Mouse (Mus musculus) spleen, postnatal 4 days (tissue): ENCODE results near the gene Kcnk3.
A peak's percentile ranks its signal among the peaks of the same experiment; 100 is the strongest.

Experiments used
- DNase-seq, 2 experiments: peaks; one replicate each; pipeline ENCODE4 v3.0.0; 2022; ENCODE audit warnings: low spot score in 2 of 2

Kcnk3 gene

DNA sequence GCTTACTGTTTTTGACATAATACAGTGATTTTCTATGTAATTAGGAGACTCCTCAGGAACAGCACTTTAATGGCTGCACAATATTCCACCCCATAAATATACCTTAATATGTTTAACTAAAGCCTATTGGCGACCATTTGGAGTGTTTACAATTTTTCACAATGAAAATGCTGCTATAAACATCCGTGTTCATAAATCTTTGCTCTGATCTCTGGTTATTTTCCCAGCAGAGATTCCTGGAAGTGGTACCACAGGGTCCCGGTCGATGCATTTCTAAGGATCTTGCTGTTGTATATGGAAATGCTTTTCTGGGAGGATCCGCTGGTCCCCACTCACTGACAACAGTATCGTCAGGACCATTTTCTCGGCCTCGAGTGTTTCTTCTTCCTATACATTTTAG lies 25.3 kb downstream of the Kcnk3 start:
- DNase-seq: no peak

DNA sequence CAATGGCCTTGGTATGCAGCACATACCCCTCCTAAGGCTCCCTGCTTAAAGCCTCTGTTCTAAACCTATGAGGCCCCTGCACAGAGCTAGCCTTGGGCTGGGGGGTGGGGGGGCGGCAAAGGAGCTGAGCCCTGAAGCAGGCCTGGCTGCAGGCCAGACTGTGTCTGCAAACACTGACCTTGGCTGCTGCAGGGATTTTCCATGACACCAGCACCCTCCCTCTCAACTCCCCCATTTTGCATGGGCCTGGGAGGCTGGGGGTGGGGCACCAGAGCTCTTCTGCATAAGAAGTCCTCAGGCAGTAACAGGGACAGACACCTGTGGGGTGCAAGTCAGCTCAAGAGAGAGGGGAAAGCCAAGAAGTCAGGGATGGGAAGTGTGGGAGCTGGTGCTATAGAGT lies 26.3 kb downstream of the Kcnk3 start:
- DNase-seq: no peak

DNA sequence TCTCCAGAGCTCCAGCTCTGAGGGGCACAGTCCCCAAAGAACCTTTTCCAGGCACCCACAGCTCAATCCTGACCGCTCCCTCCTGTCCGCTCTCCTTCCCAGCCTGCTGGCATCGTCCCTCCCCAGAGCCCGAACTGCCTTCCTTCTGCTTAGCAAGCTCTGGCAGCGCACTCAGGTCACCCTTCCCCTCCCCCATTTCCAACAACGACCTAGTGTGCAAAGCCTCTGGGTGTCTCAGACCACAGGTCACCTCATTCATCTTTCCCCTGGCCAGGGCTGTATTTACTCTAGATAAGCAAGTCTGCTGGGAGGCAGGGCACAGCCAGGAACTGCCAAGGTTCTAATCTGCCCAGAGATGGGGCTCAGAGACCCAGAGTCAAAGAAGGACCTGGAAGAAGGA lies 27.4 kb downstream of the Kcnk3 start:
- DNase-seq: no peak

DNA sequence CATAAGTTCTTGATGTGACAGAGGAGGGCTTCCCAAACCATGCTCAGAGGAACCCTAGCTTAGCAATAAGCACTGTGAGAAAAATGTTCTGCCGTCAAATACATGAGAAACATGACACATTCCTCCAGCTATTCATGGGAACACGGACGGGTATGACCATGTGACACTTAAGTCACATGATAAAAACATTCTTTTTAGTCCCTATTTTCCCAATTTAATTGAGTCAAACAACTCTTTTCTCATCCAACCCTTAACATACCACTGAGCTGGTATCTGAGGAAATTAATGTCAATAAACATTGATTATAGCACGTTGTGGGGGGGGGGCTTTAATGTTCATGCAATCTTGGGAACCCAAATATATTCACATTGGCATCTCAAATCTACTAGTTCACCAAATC lies 27.8 kb downstream of the Kcnk3 start:
- no peak for DNase-seq

DNA sequence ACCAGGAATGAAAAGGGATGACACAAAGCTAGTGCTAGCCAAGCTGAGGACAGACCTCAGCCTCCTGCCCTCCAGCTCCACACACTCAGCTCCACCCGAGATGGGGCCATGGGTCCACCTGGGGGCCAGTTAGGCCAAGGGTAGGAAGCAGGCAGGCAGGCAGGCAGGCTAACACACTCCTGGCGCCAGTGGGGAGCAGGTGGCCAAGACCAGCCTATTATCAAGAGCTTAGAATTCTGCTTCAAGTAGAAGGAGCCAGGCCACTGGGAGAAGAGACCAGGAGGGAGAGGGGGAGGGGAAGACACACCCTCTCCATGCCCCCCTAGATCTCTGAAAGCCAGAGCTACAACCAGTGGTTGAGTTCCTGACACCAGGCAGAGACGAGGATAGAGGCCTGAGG lies 28.7 kb downstream of the Kcnk3 start:
- no peak for DNase-seq

DNA sequence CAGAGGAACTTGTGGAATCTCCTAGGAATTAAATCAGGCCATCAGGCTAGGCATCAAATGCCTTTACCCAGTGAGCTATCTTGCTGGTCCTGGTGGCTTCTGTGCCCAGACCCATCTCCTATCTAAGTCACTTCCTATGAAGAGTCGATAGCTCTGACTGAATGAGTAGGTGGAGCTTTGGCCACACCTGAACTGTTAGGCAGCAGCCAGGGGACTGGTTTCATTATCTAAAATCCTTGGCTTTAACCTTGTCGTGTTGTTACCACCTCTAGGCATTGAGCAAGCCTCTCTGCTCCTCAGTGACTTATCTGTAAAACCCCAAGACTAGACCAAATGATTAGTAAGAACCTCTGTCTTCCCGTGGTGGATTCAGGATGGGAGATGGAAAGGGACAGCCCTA lies 29.4 kb downstream of the Kcnk3 start:
- DNase-seq: no peak

DNA sequence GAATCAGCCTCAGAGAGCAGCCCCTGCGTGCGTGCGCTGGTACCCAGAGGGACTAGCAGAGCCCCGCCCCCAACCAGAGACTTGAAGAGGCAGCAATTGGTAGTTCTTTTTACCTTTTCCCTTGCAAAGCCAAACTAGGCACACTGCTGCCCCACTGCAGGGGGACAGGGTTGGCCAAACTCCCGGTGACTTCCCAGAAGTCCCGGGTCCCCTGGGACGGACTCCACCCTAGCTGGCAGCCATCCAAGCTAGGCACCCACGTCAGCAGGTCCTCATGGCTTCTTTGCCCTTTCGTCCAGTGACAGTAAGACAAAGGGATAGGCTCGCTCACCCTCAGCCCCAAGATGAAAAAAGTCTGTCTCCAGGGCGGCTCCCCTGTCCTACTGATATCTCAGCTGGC lies 29.9 kb downstream of the Kcnk3 start:
- no peak for DNase-seq

DNA sequence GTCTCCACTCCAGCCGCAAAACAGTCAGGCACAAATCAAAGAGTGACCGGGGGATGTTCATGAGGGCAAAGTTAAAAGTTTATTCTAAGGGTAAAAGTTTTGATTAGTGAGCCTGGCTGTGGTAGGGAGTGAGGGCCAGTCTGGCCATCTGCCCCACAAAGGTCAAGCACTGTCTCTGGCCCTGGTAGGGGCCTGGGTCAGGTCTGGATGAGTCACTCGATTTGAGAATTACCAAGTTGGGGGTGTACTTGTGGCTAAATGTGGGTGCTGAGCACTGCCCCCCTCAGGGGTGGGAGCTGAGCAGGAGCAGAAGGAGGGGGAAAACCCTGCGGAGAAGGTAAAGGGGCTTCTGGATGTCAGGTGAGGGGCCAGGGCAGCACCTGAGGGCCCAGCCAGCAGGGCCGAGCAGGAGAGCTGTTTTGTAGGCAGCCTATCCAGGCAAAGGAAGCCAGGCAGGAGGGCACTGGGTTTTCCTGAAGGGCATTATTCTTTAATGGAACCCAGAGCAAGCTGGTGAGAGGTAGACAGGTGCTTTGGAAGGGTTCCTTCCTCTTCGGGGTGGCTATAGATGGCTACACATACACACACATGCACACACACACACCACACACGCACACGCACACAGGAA lies 30.5 kb downstream of the Kcnk3 start:
- DNase-seq: no peak

DNA sequence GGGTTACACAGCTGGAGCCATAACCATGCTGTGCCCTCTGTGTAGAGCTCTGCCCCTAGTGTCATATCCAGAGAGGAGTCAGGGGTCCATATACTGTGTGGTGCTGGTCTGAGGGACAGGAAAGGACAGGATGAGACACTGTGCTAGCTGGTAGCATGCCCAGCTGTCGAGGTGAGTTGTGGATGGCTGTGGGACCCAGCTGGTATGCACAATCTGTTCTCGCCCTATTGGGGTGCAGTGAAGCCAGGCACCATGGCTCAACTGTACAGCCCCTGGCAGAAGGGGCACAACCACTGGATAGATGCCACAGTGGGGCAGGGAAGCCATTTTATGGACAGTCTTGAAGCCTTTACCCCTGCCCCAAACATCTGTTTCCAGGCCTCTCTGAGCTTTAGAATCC lies 31.2 kb downstream of the Kcnk3 start:
- no peak for DNase-seq

DNA sequence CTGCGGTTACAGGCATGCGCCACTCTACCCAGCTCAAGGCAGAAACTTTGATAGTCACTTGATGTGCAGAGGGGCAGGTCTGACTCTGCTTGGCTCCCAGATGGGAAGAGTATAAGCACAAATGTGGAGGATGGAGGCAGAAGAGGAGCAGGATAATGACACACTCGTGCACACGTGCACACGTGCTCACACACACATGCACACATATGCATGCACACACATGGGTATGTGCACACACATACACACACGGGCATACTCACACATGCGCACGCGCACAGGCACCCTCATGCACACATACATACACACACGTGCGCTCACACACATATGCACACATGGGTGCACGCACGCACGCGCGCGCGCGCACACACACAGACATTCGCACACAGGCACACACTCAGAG lies 32.6 kb downstream of the Kcnk3 start:
- DNase-seq: no peak

DNA sequence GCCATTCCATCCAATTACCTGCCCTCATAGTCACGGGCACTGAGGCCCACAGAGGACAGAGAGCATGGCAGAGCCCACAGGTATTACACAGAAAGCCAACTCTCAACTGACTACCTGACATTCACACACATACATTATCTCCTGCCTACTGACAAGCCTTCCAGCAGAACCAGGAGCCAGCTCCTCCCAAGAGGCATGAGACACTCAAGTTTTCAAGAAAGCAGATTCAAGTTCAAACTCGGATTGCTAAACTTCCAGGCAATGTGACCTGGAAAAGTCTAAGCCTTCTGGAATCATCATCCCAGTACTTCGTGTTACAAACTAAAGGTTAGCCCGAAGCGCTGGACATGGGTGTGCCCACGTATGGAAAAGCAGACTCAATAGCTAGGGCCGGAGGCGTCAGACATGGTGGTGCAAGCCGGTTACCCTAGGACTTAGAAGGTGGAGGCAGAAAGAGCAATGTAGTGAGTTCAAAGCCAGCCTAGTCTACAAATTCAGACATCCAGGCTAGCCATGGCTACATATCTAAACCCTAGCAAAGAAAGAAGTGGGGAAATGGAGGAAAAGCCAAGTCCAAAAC lies 33.3 kb downstream of the Kcnk3 start:
- DNase-seq: no peak

DNA sequence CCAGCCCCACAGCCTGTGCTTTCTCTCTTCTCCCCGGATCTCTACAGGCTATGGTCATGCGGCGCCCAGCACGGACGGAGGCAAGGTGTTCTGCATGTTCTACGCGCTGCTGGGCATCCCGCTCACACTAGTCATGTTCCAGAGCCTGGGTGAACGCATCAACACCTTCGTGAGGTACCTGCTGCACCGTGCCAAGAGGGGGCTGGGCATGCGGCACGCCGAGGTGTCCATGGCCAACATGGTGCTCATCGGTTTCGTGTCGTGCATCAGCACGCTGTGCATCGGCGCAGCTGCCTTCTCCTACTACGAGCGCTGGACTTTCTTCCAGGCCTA lies 33.8 kb downstream of the Kcnk3 start:
- no peak for DNase-seq

DNA sequence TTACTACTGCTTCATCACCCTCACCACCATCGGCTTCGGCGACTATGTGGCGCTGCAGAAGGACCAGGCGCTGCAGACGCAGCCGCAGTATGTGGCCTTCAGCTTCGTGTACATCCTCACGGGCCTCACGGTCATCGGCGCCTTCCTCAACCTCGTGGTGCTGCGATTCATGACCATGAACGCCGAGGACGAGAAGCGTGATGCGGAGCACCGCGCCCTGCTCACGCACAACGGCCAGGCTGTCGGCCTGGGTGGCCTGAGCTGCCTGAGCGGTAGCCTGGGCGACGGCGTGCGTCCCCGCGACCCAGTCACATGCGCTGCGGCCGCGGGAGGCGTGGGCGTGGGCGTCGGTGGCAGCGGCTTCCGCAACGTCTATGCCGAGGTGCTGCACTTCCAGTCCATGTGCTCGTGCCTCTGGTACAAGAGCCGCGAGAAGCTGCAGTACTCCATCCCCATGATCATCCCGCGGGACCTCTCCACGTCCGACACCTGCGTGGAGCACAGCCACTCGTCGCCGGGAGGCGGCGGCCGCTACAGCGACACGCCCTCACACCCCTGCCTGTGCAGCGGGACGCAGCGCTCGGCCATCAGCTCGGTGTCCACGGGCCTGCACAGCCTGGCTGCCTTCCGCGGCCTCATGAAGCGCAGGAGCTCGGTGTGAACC lies 34.3 kb downstream of the Kcnk3 start:
- DNase-seq: peak; percentile 29 to 71

DNA sequence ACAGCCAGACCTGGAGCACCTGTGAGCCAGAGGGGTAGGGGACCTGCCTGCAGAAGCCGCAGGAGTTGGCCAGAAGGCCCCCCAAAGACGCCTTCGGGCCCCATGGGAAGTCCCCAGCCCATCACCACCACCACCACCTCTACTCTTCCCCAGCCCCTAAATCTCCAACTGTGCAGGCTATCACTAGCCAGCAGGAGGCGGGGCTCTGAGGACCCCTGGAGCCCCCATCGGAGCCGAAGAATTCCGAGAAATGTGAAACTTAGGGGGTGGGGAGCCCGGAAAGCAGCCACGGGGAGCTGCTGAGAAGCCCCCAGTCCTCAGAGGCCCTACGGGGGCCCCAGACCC lies 34.8 kb downstream of the Kcnk3 start:
- DNase-seq: no peak

DNA sequence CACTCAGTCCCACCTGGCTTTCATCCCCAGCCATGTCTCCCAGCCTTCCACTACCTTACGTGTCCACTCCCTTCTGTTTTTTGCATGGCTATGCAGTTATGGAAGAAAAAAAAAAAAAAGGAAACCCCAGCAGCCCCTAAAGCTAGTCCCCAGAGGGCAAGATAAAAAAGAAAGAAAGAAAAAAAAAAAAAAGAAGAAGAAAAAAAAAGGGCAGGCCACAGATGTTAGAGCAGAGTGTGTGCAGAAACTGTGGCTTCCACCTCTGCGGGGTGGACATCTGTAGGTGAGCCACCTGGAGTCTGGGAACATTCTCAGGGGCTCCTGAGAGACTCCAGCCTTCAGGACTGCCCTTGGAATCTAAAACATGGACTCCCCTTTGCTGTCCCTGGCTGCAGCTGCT lies 35.4 kb downstream of the Kcnk3 start:
- DNase-seq: no peak

DNA sequence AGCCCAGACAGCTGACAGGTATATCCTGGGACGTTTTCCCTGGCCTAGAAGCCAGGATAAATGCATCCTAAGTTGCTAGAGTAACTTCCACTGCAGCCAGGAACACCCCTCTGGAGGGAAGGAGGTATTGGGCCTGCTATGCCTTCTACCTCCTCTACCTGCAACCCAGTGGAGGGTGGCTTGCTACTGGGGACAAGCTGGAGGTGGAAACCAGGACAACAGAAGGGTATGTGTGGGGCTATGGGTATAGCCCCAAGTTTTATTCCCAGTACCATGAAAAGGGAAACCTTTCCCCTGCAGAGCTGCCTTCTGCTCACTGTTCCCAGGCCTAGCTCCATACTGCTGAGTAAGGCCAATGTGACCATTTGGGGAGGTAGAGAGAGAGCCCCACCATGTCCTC lies 36.3 kb downstream of the Kcnk3 start:
- no peak for DNase-seq

DNA sequence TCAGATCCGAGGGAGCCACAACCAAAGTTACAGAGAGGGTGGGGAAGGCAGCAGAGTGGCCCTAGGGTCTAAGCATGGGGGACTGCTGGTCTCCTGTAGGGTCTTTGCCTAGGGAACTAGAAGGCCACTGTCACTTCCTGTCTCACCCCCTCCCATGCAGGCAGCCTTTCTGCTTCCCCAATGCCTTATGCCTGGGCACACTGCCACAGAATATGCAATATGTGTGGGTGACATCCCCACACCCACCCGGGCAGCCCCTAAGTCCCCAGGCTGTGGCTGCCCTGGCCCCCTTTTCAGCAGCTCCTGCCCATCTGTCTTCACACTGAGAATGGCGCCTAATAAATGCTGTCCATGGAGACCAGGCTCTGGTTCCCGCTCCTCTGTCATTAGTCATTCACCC lies 36.9 kb downstream of the Kcnk3 start:
- DNase-seq: no peak

DNA sequence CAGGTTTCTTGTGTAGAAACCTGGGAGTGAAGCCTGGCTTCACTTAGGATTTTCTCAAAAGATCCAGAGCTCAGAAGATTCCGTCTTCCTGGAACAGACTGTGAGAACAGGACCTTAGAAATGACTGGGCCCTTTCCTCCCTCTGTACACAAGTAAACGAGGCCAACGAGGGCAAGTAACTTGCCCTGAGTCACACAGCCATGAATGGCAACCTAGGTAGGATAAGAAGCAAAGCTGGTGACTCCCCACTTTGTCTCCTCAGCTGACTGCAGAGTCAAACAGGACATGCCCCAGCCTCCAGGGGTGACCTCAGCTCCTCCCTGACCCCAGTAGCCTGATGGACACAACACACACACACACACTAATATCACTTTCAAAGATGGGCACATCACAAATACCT lies 37.4 kb downstream of the Kcnk3 start:
- DNase-seq: no peak

DNA sequence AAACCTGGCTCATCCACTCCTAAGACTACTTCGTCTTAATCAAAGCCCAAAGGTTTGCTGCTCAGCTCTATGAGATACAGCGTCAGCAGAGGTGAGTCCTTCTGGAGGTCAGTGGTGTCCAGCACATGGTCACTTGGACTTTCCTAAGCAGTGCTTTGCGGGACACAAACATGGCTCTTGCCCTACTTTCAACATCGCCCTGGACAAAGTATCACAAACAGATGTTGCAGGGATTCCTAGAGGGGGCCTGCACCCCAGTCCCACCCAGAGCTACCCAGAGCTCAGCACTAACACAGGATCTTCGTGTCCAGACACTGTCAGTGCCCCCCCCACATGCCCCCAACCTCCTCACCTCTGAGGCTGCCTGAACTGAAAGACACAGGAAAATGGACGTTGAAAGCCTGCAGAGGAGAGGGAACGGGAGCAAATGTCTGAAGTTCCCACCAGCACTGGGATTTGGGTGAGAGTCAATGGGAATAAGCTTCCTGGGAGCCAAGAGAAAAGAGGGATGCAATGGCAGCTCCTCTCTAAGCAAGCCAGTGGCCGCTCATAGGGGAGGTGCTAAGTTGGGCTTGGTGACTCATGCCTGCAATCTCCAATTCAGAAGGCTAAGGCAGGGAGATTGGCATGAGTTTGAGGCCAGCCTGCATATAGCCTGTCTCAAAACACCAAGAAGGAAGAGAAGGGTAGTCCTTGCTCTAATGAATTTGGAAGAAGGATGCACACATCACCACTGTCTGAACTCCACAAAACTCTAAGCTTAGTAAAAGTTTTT lies 38.5 kb downstream of the Kcnk3 start:
- no peak for DNase-seq

DNA sequence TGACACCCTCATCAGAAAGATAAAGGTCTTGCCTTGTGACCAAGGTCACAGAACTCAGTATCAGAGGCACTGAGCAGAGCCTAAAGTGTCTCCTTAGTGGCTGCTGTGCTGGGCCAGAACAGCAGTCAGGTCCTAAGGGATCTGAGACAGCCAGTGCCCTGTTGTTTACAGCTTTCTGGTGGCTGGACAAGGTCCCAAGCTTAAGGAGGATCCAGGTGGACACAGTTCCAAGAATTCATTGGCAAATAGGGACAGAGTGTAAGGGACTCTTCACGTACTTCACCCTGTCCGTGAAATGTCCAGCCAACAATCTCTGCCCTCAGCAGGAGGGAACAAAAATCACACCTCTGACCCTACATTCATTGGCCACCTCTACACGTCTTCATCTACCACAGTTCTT lies 40.5 kb downstream of the Kcnk3 start:
- DNase-seq: no peak

DNA sequence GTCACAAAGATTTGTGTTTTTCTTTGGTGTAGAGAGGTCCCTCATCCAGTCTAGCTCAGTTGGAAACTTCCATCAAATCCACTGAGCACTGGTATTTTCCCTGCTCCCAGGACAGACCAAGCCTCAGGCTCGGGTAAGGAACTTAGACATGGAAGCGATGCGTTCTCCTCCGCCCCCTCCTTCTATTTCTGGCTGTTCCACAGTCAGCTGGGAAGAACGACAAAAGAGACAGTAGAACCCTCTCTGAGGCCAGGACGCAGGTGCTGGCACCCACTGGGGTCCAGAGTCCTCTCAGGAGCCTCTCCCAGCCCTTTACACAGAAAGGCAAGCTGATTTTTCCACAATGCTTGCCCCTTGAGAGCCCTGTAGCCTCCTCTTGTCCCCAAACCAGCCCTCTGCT lies 42.4 kb downstream of the Kcnk3 start:
- no peak for DNase-seq

DNA sequence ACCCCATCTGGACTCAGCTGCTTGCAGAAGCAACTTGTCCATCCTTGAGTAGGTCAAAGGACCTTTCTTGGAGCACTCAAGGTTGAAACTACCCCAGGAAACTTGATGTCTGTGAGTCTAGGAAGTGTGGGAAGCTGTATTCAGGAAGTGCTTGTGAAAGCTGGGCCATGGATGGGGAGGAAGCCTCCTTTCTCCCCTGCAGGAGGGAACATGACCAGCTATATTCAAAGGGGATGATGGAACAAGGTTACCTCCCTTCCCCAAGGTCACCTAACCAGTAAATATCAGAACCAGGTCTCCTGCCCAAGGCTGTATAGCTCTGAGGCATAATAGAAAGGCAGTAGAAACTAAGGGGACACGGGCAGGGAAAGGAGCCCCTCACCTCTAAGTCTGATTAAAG lies 44.2 kb downstream of the Kcnk3 start:
- DNase-seq: no peak

DNA sequence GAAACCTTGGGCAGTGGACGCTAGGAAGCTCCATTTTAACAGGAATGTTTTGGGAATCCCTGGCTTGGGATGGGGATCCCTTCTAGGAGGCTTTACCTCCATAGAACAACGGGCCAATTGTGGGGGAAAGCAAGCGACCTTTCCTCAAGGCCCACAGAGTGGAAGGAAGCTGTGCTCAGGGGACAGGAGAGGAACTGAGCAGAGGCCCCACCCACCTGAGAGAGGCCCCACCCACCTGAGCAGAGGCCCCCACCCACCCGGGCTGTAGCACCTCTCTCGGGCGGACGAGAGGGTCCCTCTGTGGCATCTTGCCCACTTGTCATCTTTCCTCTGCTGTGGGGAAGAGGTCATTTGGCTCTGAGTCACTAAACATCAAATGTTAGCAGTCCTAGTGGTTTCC lies 49.0 kb downstream of the Kcnk3 start:
- DNase-seq: peak in 1 of 2 experiments; percentile 63
